Mouse (Mus musculus): ENCODE results near the gene Lrrc19.
"Not testable (repeated sequence)": the region's sequence is repeated elsewhere in the genome, so short reads cannot be mapped to it uniquely, and the experiment has no call there.

Gene Lrrc19

DNA sequence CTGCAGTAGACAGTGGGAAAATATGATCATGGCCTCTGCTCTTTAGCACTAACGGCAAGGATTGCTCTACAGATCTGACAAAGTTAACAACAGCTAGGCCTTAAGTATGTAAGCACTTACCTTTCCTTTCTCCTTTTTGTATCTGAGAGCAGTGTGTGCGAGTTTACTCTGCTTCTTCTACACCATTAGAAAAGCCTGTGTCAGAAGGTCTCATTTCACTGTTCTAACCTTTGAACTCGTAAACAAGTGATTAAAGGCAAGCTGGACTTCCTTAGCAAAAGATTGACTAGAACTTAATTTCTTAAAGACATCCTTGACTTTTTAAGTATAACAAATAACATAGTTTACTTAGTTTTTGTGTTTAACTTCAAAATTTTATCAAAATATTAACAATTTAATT, at the start of gene Lrrc19:
Gene Lrrc19, minus strand, starts transcription at position 225 of the 400 bp plus-strand sequence.
- DNase-seq (ENCODE audit: low spot score), result no peak

- no peak for DNase-seq (ENCODE audit: low spot score)
Measured at GRCm38 (mm10) chr4:94696368-94696767, 46.4 kb upstream of the Lrrc19 start.

GRCm38 (mm10) chr4:94692175-94692574, 42.2 kb upstream of the Lrrc19 start:
- DNase-seq (ENCODE audit: low spot score), result no peak

DNA sequence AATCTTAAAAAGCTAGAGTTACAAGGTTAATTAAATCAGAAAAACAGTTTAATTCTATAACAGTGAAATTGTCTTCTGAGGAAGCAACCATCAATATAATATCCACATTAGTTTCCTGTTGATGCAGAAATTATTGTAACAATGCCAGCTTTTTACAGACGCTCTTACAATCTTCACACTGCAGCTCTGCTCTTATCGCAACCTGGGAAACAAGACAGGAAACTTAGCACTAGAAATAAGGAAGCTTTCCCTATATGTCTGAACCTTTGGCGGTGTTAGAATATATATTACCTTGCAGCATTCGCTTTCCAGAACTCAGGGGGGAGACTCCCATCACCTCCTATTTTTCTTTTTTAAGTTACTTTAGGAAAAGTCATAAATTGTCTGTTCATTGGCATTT, 41.1 kb upstream of the Lrrc19 start:
- DNase-seq (ENCODE audit: low spot score), result no peak

GRCm38 (mm10) chr4:94689804-94690203, 39.9 kb upstream of the Lrrc19 start:
- not testable (repeated sequence) for DNase-seq (ENCODE audit: low spot score)

DNA sequence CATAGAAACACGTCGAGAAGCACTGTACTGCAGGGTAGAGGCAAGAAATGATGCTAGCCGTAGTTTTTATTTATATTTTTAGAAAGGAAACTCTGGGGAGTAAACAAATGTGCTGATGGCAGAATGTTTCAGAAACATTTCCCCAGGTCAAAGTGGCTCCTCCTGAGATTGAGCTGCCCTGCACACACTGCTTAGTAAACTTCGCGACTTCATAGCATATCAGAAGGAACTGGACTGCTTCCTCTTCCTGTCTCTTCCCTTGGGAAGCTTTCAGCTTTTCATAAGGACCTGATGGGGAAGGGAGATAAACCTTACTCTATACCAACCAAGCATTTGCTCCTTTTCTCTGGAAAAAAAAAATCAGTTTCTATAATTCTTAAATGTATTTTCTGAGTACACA, 33.4 kb upstream of the Lrrc19 start:
- DNase-seq (ENCODE audit: low spot score), result no peak

GRCm38 (mm10) chr4:94682029-94682428, 32.1 kb upstream of the Lrrc19 start:
- DNase-seq (ENCODE audit: low spot score), result no peak

DNA sequence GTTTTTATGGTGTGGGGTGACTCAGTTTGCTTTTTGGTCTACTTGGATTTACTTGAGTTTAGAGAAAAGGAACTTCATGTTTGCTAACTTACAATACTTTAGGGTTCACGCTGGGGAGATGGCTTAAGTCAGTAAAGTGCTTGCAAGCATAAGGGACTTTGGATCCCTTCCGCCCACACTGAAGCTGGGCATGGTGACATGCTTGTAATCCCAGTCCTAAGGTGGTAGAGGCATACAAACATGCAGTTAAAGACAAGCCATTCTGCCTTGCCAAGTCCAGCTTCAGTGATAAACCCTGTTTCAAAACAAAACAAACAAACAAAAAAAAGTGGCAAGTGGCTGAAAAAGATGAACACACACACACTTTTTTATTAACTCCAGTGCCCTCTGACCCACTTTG, 31.2 kb upstream of the Lrrc19 start:
- no peak for DNase-seq (ENCODE audit: low spot score)

- no peak for DNase-seq (ENCODE audit: low spot score)
Measured at GRCm38 (mm10) chr4:94680662-94681061, 30.7 kb upstream of the Lrrc19 start.

- DNase-seq (ENCODE audit: low spot score), result no peak
Measured at GRCm38 (mm10) chr4:94669718-94670117, 19.8 kb upstream of the Lrrc19 start.

GRCm38 (mm10) chr4:94650426-94651175, 657 bp upstream of the Lrrc19 start:
- not testable (repeated sequence) for DNase-seq (ENCODE audit: low spot score)

DNA sequence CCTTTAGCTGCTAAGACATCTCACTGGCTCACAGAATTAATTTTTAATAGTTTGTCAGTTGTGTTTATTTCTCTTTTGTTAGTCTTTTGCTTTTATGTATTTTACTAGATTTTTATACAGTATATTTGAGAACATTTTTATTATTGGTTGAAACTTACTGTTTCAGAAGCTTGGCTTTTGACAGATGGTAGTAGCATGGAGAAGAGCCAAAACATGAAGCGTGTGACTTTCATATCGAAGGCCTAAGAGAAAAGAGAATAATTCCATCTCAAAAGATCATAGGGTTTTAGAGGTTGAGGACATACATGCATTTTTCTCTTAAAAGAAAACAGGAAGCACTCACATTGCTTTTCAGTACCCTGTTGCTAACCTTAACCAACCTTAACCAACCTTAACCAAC, 6.8 kb downstream of the Lrrc19 start:
- DNase-seq (ENCODE audit: low spot score), result no peak

- no peak for DNase-seq (ENCODE audit: low spot score)
Measured at GRCm38 (mm10) chr4:94620077-94620476, 29.9 kb downstream of the Lrrc19 start.

DNA sequence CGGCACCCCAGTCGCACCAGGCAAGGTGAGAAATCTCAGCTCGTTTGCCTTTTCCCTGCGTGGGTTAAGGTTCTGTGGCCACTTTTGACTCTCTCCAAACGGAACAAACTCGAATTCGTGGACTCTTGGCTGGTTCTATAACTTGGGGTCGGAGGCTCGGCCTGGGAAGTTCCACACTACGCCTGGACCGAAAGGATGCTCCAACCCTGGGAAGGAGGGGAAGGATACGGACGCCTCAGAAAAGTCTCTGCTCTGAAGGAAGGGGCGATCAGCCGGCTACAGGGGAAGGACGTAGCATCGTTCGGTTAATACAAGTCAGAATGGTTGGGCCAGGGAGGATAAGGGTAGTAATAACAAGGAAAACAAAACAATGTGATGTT, 35.3 kb downstream of the Lrrc19 start:
- no peak for DNase-seq (ENCODE audit: low spot score)

GRCm38 (mm10) chr4:94613972-94614626, 35.8 kb downstream of the Lrrc19 start, which contains the start of gene Ift74:
Gene Ift74, plus strand, starts transcription at chr4:94614491.
- peak; percentile 89 for DNase-seq (ENCODE audit: low spot score)

DNA sequence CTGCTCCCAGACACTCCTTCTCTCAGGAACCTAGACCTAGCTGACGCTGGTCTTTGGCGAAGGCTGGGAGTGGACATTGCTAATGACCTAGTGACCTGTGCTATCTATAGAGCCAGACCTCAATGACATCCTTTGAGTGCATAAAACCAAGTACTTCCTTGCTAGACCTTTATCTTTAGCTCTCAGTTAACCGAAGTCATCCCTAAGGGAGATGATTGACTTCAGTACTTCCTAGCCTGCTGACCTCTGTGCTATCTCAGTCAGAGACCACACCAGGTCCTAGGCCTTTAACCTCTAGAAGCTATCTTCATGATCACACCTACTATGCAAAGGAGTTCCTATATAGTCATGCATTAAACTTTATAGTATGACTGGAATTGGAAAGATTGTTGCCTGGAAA, 39.6 kb downstream of the Lrrc19 start:
- DNase-seq (ENCODE audit: low spot score), result no peak

DNA sequence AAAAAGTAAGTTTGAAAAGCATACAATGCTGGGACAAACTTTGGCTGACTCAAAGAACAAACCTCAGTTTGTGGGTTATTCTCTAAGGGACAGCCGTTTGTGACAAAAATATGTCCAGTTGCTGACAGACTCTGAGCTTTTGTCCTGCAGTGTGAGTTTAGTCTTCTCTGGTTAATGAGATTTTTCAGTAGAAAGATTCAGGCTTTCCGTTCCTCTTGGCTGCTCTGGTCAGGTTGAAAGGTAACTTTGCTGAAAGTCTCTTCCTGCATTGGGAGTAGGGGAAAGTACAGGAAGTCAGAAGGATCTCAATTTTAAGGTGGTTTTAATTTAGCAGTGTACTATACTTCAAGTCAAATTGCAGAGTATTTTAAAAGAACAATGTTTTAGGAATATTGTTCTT, 44.4 kb downstream of the Lrrc19 start:
- no peak for DNase-seq (ENCODE audit: low spot score)

GRCm38 (mm10) chr4:94604452-94605019, 45.4 kb downstream of the Lrrc19 start:
- no peak for DNase-seq (ENCODE audit: low spot score)

GRCm38 (mm10) chr4:94603031-94603629, 46.8 kb downstream of the Lrrc19 start, which contains the start of gene Plaa:
Gene Plaa, minus strand, starts transcription at chr4:94603244.
- peak; percentile 90 for DNase-seq (ENCODE audit: low spot score)

- DNase-seq (ENCODE audit: low spot score), result no peak
Measured at GRCm38 (mm10) chr4:94602496-94603030, 47.4 kb downstream of the Lrrc19 start.

DNA sequence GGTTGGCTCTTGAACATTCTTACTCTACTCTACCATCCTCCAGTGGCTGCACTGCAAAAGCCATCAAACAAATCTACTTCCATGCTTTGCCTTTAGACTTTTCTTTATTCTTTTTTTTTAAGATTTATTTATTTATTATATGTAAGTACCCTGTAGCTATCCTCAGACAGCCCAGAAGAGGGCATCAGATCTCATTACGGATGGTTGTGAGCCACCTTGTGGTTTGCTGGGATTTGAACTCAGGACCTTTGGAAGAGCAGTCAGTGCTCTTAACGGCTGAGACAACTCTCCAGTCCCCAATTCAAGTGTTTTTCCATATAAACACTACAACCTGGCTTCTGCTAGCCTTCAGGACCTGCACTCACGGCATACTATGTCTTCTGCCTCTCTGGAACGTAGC, 48.5 kb downstream of the Lrrc19 start:
- no peak for DNase-seq (ENCODE audit: low spot score)

- no peak for DNase-seq (ENCODE audit: low spot score)
Measured at GRCm38 (mm10) chr4:94592709-94593108, 57.2 kb downstream of the Lrrc19 start.

All from ovary, postnatal 36 days (tissue).